Mouse (Mus musculus) MEL (cell line): ENCODE data around the gene Snap29. TPM values are rescaled to one million over a fixed set of nuclear protein-coding genes. Genes with fewer than 3 reads are reported as not detected.

Experiments
- DNase-seq: peaks from one replicate; pipeline ENCODE4 v3.0.0; 2011; ENCODE audit warnings: low read depth, low spot score
- H3K27ac ChIP-seq: 2 replicates; pipeline ENCODE4 v1.5.1; 2012; ENCODE audit warnings: low read depth, mild to moderate bottlenecking, control low read depth, low read length, moderate library complexity; ENCODE audit not compliant: control insufficient read depth
- H3K27me3 ChIP-seq, 2 experiments: fragments of 150-350 bp in 1 of 2; sonication (generic) in 1 of 2; 2 replicates each; pipeline ENCODE4 v1.6.1; 2012; ENCODE audit warnings: low read length in 2 of 2, mild to moderate bottlenecking in 2 of 2, improper control_type of control experiment in 1 of 2, moderate library complexity in 1 of 2; ENCODE audit not compliant: insufficient read depth in 2 of 2, control insufficient read depth in 1 of 2
- H3K36me3 ChIP-seq, 2 experiments: 2 replicates each; pipeline ENCODE4 v1.6.1; 2012 to 2014; ENCODE audit warnings: low read length in 2 of 2, improper control_type of control experiment in 1 of 2, inconsistent platforms in 1 of 2, mild to moderate bottlenecking in 1 of 2; ENCODE audit not compliant: insufficient read depth in 2 of 2, control insufficient read depth in 1 of 2
- H3K4me1 ChIP-seq, 2 experiments: fragments of 150-350 bp in 1 of 2; sonication (generic) in 1 of 2; 2 replicates each; pipeline ENCODE4 v1.6.1; 2012; ENCODE audit warnings: low read length in 2 of 2, improper control_type of control experiment in 1 of 2, mild to moderate bottlenecking in 1 of 2; ENCODE audit not compliant: insufficient read depth in 2 of 2, control insufficient read depth in 1 of 2
- H3K4me3 ChIP-seq, 2 experiments: fragments of 150-350 bp in 1 of 2; sonication (generic) in 1 of 2; 2 replicates each; pipeline ENCODE4 v1.5.1; 2012; ENCODE audit warnings: low read depth in 2 of 2, low read length in 2 of 2, mild to moderate bottlenecking in 2 of 2, moderate library complexity in 2 of 2, control low read depth in 1 of 2, improper control_type of control experiment in 1 of 2; ENCODE audit not compliant: control insufficient read depth in 1 of 2, insufficient read depth in 1 of 2
- H3K79me2 ChIP-seq: 2 replicates; pipeline ENCODE4 v1.6.1; 2012; ENCODE audit warnings: mild to moderate bottlenecking, low read length, moderate library complexity; ENCODE audit not compliant: control insufficient read depth, poor library complexity, insufficient read depth
- H3K9ac ChIP-seq: 2 replicates; pipeline ENCODE4 v1.6.1; 2012; ENCODE audit warnings: low read depth, mild to moderate bottlenecking, control low read depth, low read length, moderate library complexity; ENCODE audit not compliant: control insufficient read depth, poor library complexity, severe bottlenecking
- H3K9me3 ChIP-seq: fragments of 150-350 bp; sonication (generic); replicated peaks from 2 replicates; pipeline ENCODE4 v1.6.1; 2012; ENCODE audit warnings: mild to moderate bottlenecking, low read length, improper control_type of control experiment, moderate library complexity; ENCODE audit not compliant: insufficient read depth
- CHD1 ChIP-seq: IDR thresholded peaks from 2 replicates; pipeline ENCODE4 v1.6.1; 2012; ENCODE audit warnings: low read depth, mild to moderate bottlenecking, inconsistent platforms, low read length, improper control_type of control experiment
- CHD2 ChIP-seq: IDR thresholded peaks from 2 replicates; pipeline ENCODE4 v1.6.1; 2011; ENCODE audit warnings: low read length, improper control_type of control experiment
- CTCF ChIP-seq, 3 experiments: IDR thresholded peaks in 2 of 3; conservative IDR thresholded peaks in 1 of 3; 2 replicates each; pipeline ENCODE4 v1.5.1; 2011 to 2012; ENCODE audit warnings: low read length in 3 of 3, low read depth in 2 of 3, mild to moderate bottlenecking in 2 of 3, improper control_type of control experiment in 1 of 3, inconsistent platforms in 1 of 3, mixed read lengths in 1 of 3, moderate library complexity in 1 of 3; ENCODE audit not compliant: control insufficient read depth in 1 of 3, insufficient read depth in 1 of 3, poor library complexity in 1 of 3, severe bottlenecking in 1 of 3
- E2F4 ChIP-seq: IDR thresholded peaks from 2 replicates; pipeline ENCODE4 v1.6.1; 2011; ENCODE audit warnings: low read depth, low read length, improper control_type of control experiment, borderline replicate concordance
- ELF1 ChIP-seq: IDR thresholded peaks from 2 replicates; pipeline ENCODE4 v1.6.1; 2014; ENCODE audit warnings: low read depth, mild to moderate bottlenecking, inconsistent platforms, low read length, improper control_type of control experiment, moderate library complexity
- GABPA ChIP-seq: IDR thresholded peaks from 2 replicates; pipeline ENCODE4 v1.6.1; 2012; ENCODE audit warnings: low read depth, mild to moderate bottlenecking, inconsistent platforms, low read length, improper control_type of control experiment, moderate library complexity
- JUND ChIP-seq: IDR thresholded peaks from 2 replicates; pipeline ENCODE4 v1.6.1; 2011; ENCODE audit warnings: low read depth, mild to moderate bottlenecking, improper control_type of control experiment, low read length
- KAT2A ChIP-seq: conservative IDR thresholded peaks from 2 replicates; pipeline ENCODE4 v1.6.1; 2012; ENCODE audit warnings: low read depth, low read length, improper control_type of control experiment, inconsistent platforms
- MAFK ChIP-seq: IDR thresholded peaks from 2 replicates; pipeline ENCODE4 v1.6.1; 2011; ENCODE audit warnings: low read depth, mild to moderate bottlenecking, low read length, improper control_type of control experiment, borderline replicate concordance
- MAX ChIP-seq: IDR thresholded peaks from 2 replicates; pipeline ENCODE4 v1.6.1; 2011; ENCODE audit warnings: low read length, improper control_type of control experiment
- MEF2A ChIP-seq: IDR thresholded peaks from 2 replicates; pipeline ENCODE4 v1.6.1; 2014; ENCODE audit warnings: low read depth, mild to moderate bottlenecking, inconsistent platforms, low read length, improper control_type of control experiment; ENCODE audit not compliant: poor library complexity, insufficient replicate concordance, severe bottlenecking; ENCODE audit errors: extremely low read depth
- MXI1 ChIP-seq: IDR thresholded peaks from 2 replicates; pipeline ENCODE4 v1.6.1; 2011; ENCODE audit warnings: mild to moderate bottlenecking, low read depth, low read length, improper control_type of control experiment
- MYC ChIP-seq: IDR thresholded peaks from 2 replicates; pipeline ENCODE4 v1.6.1; 2011; ENCODE audit warnings: low read depth, mild to moderate bottlenecking, low read length, improper control_type of control experiment, moderate library complexity
- NRF1 ChIP-seq: IDR thresholded peaks from 2 replicates; pipeline ENCODE4 v1.6.1; 2014; ENCODE audit warnings: low read depth, mild to moderate bottlenecking, inconsistent platforms, low read length, improper control_type of control experiment, moderate library complexity; ENCODE audit not compliant: poor library complexity, insufficient read depth, severe bottlenecking
- POLR2AphosphoS2 ChIP-seq: IDR thresholded peaks from 2 replicates; pipeline ENCODE4 v1.6.1; 2011; ENCODE audit warnings: low read length, improper control_type of control experiment
- POLR2AphosphoS5 ChIP-seq: IDR thresholded peaks from 2 replicates; pipeline ENCODE4 v1.6.1; 2012; ENCODE audit warnings: low read depth, borderline replicate concordance, mild to moderate bottlenecking, inconsistent platforms, low read length, moderate library complexity, mixed read lengths
- RAD21 ChIP-seq: IDR thresholded peaks from 2 replicates; pipeline ENCODE4 v1.6.1; 2011; ENCODE audit warnings: mild to moderate bottlenecking, low read depth, low read length, improper control_type of control experiment
- SMC3 ChIP-seq: IDR thresholded peaks from 2 replicates; pipeline ENCODE4 v1.6.1; 2011; ENCODE audit warnings: low read depth, low read length, improper control_type of control experiment
- TBP ChIP-seq: IDR thresholded peaks from 2 replicates; pipeline ENCODE4 v1.8.0; 2011; ENCODE audit warnings: low read depth, low read length, improper control_type of control experiment
- TCF12 ChIP-seq: IDR thresholded peaks from 2 replicates; pipeline ENCODE4 v1.6.1; 2014; ENCODE audit warnings: low read depth, mild to moderate bottlenecking, inconsistent platforms, low read length, improper control_type of control experiment, moderate library complexity
- USF1 ChIP-seq: IDR thresholded peaks from 2 replicates; pipeline ENCODE4 v1.6.1; 2014; ENCODE audit warnings: low read depth, mild to moderate bottlenecking, inconsistent platforms, low read length, improper control_type of control experiment, moderate library complexity
- USF2 ChIP-seq, 2 experiments: IDR thresholded peaks; 2 replicates each; pipeline ENCODE4 v1.6.1; 2011 to 2012; ENCODE audit warnings: improper control_type of control experiment in 2 of 2, low read length in 2 of 2, borderline replicate concordance in 1 of 2, inconsistent platforms in 1 of 2, low read depth in 1 of 2, mild to moderate bottlenecking in 1 of 2; ENCODE audit not compliant: insufficient read depth in 1 of 2
- ZC3H11A ChIP-seq: IDR thresholded peaks from 2 replicates; pipeline ENCODE4 v1.6.1; 2012; ENCODE audit warnings: low read depth, mild to moderate bottlenecking, inconsistent platforms, low read length, improper control_type of control experiment
- ZKSCAN1 ChIP-seq: IDR thresholded peaks from 2 replicates; pipeline ENCODE4 v1.6.1; 2012; ENCODE audit warnings: low read depth, mild to moderate bottlenecking, inconsistent platforms, low read length, improper control_type of control experiment, moderate library complexity
- ZMIZ1 ChIP-seq: IDR thresholded peaks from 2 replicates; pipeline ENCODE4 v1.6.1; 2012; ENCODE audit warnings: low read depth, mild to moderate bottlenecking, inconsistent platforms, low read length, improper control_type of control experiment, moderate library complexity
- ZNF384 ChIP-seq: IDR thresholded peaks from 2 replicates; pipeline ENCODE4 v1.6.1; 2012; ENCODE audit warnings: low read depth, mild to moderate bottlenecking, inconsistent platforms, low read length, improper control_type of control experiment
- polyA plus RNA-seq, 2 experiments: library from polyadenylated mRNA; stranded (reverse) in 1 of 2; unstranded in 1 of 2; fragments of >175 nt in 1 of 2; fragments of >200 nt in 1 of 2; gene quantifications; 2 replicates each; pipeline versions ENCODE4 v1.2.1 to v1.2.4; 2012; ENCODE audit warnings: low replicate concordance in 2 of 2, low read depth in 1 of 2; ENCODE audit not compliant: insufficient read length in 2 of 2, insufficient read depth in 1 of 2, missing spikeins in 1 of 2
- total RNA-seq: library from RNA; depleted of rRNA; stranded (reverse); fragments of 300-350 nt; gene quantifications from 2 replicates; pipeline ENCODE4 v1.2.3, GENCODE M21; 2012

Snap29 gene
- total and polyA plus RNA-seq, 3 experiments = 11.6 to 11.8 TPM; not detected in 1

- TF ChIP-seq KAT2A = no peak
- TF ChIP-seq MAX = no peak
- no peak for TF ChIP-seq MEF2A
- TF ChIP-seq MAFK = no peak
- no peak for TF ChIP-seq E2F4
- TF ChIP-seq MYC = no peak
- no peak for TF ChIP-seq TBP
- TF ChIP-seq TCF12 = no peak
- no peak for TF ChIP-seq ELF1
- no peak for TF ChIP-seq POLR2AphosphoS2
- no peak for TF ChIP-seq ZMIZ1
- no peak for TF ChIP-seq NRF1
- TF ChIP-seq ZC3H11A = no peak
- no peak for TF ChIP-seq MXI1
- TF ChIP-seq USF2 (IDR thresholded peaks at IDR 0.05; ENCODE audit: borderline replicate concordance in 1 of 2, insufficient read depth in 1 of 2, low read depth in 1 of 2, low read length in 2 of 2) = no peak
- TF ChIP-seq POLR2AphosphoS5 = no peak
- no peak for TF ChIP-seq JUND
- TF ChIP-seq ZKSCAN1 = no peak
- TF ChIP-seq GABPA = no peak
- no peak for TF ChIP-seq SMC3
- TF ChIP-seq, all 39 proteins: peak for 0
Measured at GRCm38 (mm10) chr16:17423021-17423420, 17.2 kb downstream of the Snap29 start.

GRCm38 (mm10) chr16:17432576-17432975 is 26.8 kb downstream of the Snap29 start:
- Histone ChIP-seq H3K27me3 (no peaks in the 10 kb centered on the region), H3K36me3 (no peaks in the 10 kb centered on the region; a peak in 1 of 4 replicates), H3K4me3 (no peak overlapping the region), H3K79me2 (no peaks in the 10 kb centered on the region), H3K4me1 (no peaks in the 10 kb centered on the region), H3K9me3 (no peaks in the 10 kb centered on the region), H3K9ac (no peak overlapping the region), H3K27ac (no peak overlapping the region)
- TF ChIP-seq CHD2 (no peak), CHD1 (no peak), SMC3 (peak; percentile 50), CTCF (IDR thresholded peaks at IDR 0.05 in 2 of 3, conservative IDR thresholded peaks at IDR 0.05 in 1 of 3; ENCODE audit: control insufficient read depth in 1 of 3, insufficient read depth in 1 of 3, low read depth in 2 of 3, low read length in 3 of 3, poor library complexity in 1 of 3, severe bottlenecking in 1 of 3) (peak; percentile 20 to 64 (median 60); a peak in 5 of 6 replicates), MYC (peak; percentile 73), ZNF384 (peak; percentile 96), USF1 (peak; percentile 49; the same call in 1 of the 2 replicates), ZC3H11A (peak; percentile 35; the same call in 1 of the 2 replicates), RAD21 (peak; percentile 58)
- peak; percentile 49 for DNase-seq

More at GRCm38 (mm10) chr16:17423021-17423420, 17.2 kb downstream of the Snap29 start:
- H3K4me3 ChIP-seq = no peak overlapping the region
- no peak overlapping the region for H3K9ac ChIP-seq
- no peaks in the 10 kb centered on the region for H3K9me3 ChIP-seq
- no peaks in the 10 kb centered on the region for H3K27me3 ChIP-seq
- H3K36me3 ChIP-seq = peaks cover 0 to 6% of the 10 kb centered on the region in 2 experiments; a peak in 2 of 4 replicates
- no peaks in the 10 kb centered on the region for H3K79me2 ChIP-seq
- H3K4me1 ChIP-seq = no peaks in the 10 kb centered on the region
- no peak overlapping the region for H3K27ac ChIP-seq
- DNase-seq = no peak
